Mouse (Mus musculus) brown adipose tissue, adult 24 weeks (tissue): ENCODE measurements around the gene Ddx5. TPM values are rescaled to one million over a fixed set of nuclear protein-coding genes. Genes with fewer than 3 reads are reported as not detected.
"Not testable (repeated sequence)": the region's sequence is repeated elsewhere in the genome, so short reads cannot be mapped to it uniquely, and the experiment has no call there.

ENCODE experiments used
- H3K27ac ChIP-seq: fragments of 200-500 bp; replicated peaks from 2 replicates; pipeline ENCODE4 v1.5.1; 2012; ENCODE audit warnings: low read depth, mild to moderate bottlenecking, low read length
- H3K4me1 ChIP-seq: fragments of 200-500 bp; 2 replicates; pipeline ENCODE4 v1.6.1; 2012; ENCODE audit warnings: low read length, mixed read lengths; ENCODE audit not compliant: control insufficient read depth, insufficient read depth, insufficient read length
- H3K4me3 ChIP-seq: fragments of 200-500 bp; 2 replicates; pipeline ENCODE4 v1.5.1; 2012; ENCODE audit warnings: low read depth, mild to moderate bottlenecking, low read length, moderate library complexity; ENCODE audit not compliant: insufficient read depth
- polyA plus RNA-seq: library from polyadenylated mRNA; stranded (reverse); fragments of >200 nt; gene quantifications from 2 replicates; pipeline ENCODE4 v1.2.4, GENCODE M21; 2012; ENCODE audit not compliant: missing spikeins, insufficient read depth, insufficient read length

The Ddx5 gene
- polyA plus RNA-seq, 1 experiment = 404 TPM

DNA sequence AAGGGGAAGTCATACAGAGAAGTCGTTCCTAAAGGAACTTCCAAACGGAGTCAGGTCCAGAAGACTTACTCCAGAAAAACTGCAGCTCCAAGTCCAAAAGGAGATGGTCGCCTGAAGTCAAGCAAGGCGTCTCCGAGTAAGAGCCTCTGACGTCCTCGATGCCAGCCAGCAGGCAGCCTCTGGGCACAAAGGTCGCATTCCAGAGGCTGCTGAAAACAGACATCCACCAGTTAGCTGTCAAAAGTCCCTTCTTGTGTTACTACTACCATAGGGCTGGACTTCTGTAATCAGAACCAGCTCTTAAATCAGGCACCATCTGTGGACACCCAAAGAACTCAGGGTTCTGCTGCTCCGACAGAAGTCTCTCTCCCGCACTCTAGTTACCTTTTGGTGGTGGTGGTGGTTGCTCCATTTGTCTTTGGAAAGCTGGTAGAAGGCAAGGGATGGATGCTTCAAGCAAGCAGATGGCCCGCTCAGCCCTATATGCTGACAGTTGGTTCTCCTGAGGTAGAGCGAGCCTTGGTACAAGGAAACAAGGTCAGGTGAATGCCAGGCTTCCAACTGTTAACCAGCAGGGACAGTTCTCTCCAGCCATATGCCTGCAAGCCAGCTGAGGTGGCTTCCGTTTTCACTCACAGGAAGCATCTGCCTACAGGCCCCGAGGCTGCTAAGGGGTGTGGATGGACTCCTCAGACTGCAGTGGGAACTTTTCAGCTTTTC lies 25.8 kb upstream of the Ddx5 start:
- H3K4me3 ChIP-seq = no peak overlapping the region
- no peak overlapping the region for H3K27ac ChIP-seq
- H3K4me1 ChIP-seq = peaks cover 2% of the 10 kb centered on the region; the same call in 1 of the 2 replicates

DNA sequence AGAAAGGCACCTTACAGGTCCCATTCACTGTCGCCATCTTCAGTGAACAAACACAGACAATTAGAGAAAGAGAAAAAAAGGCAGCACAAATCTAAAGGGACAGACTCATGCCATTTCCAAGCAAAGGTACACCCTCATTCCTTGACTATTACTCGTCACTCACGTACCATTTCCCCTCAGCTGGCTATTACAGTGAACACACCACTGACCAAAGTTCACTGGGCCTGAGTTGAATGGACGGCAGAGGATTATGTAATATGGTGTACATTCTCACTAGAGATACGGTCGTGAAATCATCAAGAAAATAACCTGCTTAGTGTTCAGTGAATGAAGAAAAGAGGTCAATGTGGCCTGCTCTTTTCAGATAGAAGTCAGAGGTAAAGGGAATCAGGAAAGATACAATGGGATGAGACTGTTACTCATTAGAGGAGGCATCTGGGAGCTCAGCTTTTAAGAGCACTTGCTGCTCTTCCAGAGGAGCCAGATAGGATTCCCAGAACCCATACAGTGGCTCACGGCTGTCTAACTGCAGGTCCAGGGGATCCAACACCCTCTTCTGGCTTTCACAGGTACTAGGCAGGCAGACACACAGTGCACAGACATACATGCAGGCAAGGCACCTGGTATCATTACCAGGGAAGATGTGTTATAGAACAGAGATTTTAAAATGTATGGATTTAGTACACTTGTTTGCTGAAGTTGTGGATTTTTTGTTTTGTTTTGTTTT lies 23.6 kb upstream of the Ddx5 start:
- Histone ChIP-seq H3K4me1 (no peaks in the 10 kb centered on the region), H3K27ac (no peak overlapping the region), H3K4me3 (no peak overlapping the region)

DNA sequence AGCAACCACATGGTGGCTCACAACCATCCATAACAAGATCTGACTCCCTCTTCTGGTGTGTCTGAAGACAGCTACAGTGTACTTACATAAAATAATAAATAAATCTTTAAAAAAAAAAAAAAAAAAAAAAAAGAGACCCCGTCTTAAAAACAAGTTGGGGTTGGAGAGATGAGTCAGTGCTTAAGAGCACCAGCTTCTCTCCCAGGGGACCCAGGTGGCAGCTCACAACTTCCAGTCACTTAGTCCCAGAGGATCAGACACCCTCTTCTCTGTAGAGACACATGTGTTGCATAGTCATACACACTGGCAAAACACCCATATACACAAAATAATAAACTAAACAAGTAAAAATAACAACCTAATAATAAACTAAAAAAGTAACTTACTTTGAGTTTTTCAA lies 18.5 kb upstream of the Ddx5 start:
- not testable (repeated sequence) for H3K4me3 ChIP-seq, H3K27ac ChIP-seq, H3K4me1 ChIP-seq

DNA sequence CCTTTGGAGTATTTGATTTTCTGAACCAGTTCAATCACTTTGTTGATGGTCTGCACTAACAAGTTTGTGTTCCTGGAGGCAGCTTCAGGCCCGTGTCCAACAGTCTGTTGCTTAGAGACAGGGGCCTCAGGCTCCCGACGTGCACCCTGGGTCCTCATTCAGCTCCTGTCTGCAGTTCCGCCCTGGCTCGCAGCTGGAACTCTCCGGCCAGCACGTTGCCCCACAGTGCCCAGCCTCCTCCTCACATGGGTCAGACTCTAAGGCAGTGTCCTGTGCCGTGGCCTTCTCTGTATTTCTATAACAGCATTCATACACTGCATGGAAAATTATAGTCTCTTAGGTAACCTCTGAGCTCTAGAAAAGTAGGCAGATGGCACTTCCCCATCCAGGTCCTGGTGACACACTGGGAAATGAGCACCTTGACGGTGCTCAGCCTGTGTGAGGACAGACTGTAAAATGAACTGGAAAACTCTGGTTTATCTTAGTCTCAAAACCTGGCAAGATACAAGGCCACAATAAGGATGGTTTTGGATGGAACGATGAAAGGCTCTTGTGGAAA lies 13.2 kb upstream of the Ddx5 start:
- no peak overlapping the region for H3K27ac ChIP-seq
- no peak overlapping the region for H3K4me3 ChIP-seq
- peaks cover 2% of the 10 kb centered on the region; the same call in 1 of the 2 replicates for H3K4me1 ChIP-seq

DNA sequence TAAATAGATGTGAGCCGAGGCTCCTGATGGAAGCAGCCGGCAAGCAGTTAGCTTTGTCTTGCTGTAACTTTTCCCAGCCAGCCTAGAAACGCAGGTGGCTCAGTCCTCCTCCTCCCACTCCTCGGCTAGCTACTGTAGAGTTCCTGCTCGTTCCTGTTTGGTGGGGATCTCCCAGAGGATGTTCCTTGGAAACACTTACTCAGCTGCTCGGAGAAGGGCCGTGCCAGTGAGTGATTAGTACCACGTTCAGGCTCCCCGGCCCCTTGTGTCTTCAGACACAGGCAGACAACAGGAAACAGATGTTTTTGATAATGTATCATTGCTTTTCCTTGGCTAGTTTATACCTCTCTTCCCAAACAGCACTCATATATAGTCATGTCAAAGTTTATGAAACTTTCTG lies 6.7 kb upstream of the Ddx5 start:
- no peaks in the 10 kb centered on the region for H3K4me1 ChIP-seq
- no peak overlapping the region for H3K4me3 ChIP-seq
- H3K27ac ChIP-seq = peak overlapping the region; percentile 30

DNA sequence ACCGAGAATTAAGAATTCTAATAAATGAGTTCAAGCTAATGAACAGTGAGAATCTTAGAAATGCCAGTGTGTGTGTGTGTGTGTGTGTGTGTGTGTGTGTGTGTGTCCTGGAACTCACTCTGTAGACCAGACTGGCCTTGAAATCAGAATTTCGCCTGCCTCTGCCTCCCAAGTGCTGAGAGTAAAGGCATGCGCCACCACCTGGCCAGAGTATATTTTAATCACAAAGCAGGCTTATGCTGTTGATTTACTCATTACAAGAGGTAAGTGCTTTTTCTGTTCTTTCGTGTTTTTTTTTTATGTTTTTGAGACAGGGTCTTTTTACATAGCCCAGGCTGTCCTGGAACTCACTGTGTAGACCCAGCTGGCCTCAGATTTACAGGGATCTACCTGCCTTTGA lies 4.9 kb upstream of the Ddx5 start:
- Histone ChIP-seq H3K4me3 (no peak overlapping the region), H3K4me1 (no peaks in the 10 kb centered on the region), H3K27ac (no peak overlapping the region)

DNA sequence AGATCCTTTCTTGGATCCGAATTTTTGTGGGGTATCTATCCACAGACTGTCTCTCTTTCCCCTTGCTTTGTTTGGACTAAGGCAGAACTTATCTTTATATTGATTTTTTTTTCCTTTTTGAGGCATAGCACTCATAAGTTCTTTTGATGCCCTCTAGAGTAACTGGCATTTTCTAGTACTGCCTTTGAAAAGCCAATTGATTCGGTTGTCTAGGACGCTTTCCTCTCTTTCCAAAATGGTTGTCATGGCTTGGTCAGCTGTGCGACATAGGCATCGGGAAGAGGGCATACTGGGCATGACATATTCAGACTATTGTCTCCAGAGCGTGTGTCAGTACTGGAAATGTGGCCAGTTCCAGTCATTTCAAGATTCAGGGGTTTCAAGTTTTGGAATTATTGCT lies 664 bp upstream of the Ddx5 start:
- H3K27ac ChIP-seq = peak overlapping the region; percentile 75
- no peaks in the 10 kb centered on the region for H3K4me1 ChIP-seq
- peak overlapping the region; percentile 80 for H3K4me3 ChIP-seq

DNA sequence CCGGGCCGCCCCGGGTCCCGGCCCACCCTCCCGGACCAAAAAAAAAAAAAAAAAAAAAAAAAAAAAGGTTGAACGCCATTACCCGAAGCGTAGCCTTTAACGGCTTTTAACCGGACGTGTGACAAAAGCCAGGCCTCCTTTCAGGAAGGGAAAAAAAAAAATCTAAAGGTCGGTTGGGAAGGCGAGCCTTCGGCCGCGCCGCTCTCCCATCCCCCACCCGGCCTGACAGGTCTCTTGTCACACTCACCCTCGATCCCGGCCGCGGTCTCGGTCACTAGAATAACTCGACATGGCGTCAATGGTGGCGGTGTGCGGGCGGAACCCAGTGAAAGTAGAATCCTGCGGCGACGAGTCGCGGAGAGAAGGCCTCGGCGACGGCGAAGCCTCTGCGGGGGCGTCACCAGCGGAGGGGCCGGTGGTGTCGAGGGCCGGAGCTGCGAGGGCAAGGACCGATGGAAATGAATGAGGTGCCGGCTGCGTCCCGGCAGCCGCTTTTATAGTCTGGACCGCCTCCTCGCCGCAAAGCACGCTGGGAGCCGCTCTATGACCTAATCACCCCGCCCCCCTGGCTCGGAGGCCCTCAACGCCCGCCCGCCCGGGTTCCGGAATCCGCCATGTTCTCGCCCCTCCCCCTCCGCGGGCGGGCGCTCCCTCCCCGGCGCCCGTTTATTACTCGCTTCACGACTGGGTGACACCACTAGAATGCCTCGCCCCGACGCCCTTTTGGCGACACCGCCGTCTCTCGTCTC lies 785 bp downstream of the Ddx5 start:
- Histone ChIP-seq H3K4me3 (peak overlapping the region; percentile 98), H3K27ac (peak overlapping the region; percentile 99), H3K4me1 (0 out of 2 replicates have a peak, but pooled peaks cover 3% of the 10 kb centered on the region)

DNA sequence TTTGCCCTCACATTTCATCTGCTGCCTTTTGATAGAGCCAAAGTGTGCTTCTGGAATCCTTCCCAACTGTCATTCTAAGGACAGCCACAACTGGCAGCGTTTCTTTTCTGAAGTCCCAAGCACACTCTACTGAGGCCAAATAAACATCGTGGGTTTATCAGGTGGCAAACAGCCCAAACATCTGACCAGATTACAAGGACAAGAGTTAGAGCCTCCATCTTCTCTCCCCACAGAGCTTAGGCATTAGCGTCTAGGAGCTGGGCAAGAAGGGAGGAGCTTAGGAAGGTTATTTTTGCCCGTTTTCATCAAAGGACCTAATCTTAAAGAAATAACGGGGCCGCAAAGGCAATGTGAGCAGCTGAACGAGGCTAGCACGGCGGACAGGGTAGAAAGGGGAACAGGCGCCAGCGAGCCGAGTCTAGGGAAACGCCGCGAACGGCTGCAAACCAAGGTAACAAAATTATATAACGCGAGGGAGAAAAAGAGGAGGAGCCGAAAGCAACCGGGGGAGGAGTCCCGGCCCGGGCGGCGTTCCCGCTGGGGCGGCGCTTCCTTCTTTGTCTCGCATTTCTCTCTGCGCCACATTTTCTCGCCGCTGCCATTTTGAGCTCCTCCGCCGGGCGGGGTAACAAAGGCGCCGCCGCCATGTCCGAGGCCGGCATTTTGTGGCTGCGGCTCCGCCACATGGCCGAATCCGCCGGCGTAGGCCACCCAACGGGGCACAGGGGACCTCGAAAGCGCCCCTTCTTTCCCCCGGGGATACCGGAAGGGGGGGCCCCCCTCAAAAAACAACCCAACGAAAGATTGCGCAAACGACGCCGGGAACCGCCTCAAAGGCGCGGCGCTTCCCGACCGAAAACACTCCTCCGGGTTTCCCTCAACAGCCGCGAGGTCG lies 1.6 kb downstream of the Ddx5 start:
- H3K4me3 ChIP-seq = peak overlapping the region; percentile 98
- H3K27ac ChIP-seq = peak overlapping the region; percentile 99
- 0 out of 2 replicates have a peak, but pooled peaks cover 3% of the 10 kb centered on the region for H3K4me1 ChIP-seq

DNA sequence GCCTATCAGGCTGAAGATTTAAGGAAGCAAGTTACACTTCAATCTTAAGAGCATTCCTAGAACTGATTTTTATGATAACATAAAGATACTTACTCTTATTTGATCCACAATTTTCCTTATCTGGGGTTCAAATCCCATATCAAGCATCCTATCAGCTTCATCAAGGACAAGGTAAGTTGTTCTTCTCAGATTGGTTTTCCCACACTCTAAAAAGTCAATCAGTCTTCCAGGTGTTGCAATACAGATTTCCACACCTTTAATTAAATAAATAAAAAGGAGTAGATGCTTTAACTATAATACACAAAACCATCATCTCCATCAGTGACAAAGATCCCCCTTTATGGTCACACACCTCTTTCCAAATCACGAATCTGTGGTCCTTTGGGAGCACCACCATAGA lies 3.9 kb downstream of the Ddx5 start:
- H3K4me1 ChIP-seq = peaks cover 5% of the 10 kb centered on the region; the same call in 1 of the 2 replicates
- no peak overlapping the region for H3K27ac ChIP-seq
- 0 out of 2 replicates have a peak overlapping the region, but pooled peaks have one; percentile 9 for H3K4me3 ChIP-seq

DNA sequence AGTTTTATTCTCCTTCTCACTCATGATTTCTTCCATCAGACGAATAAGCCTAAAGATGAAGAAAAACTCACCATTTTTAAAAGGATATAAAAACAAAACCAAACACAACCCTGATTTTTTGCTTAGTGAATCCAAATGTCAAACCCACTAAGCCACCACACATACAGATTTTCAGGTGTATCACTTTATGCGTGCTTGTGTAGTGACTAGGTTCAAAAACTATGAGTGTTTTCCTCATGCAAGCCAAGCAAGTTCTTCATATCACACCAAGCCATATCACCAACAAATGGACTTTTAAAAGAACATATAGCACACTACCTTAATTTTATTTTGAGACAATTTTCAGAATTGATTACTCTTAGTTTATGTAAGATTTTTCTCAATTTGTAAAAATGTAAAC lies 4.5 kb downstream of the Ddx5 start:
- Histone ChIP-seq H3K4me3 (no peak overlapping the region), H3K27ac (no peak overlapping the region), H3K4me1 (peaks cover 5% of the 10 kb centered on the region; the same call in 1 of the 2 replicates)

DNA sequence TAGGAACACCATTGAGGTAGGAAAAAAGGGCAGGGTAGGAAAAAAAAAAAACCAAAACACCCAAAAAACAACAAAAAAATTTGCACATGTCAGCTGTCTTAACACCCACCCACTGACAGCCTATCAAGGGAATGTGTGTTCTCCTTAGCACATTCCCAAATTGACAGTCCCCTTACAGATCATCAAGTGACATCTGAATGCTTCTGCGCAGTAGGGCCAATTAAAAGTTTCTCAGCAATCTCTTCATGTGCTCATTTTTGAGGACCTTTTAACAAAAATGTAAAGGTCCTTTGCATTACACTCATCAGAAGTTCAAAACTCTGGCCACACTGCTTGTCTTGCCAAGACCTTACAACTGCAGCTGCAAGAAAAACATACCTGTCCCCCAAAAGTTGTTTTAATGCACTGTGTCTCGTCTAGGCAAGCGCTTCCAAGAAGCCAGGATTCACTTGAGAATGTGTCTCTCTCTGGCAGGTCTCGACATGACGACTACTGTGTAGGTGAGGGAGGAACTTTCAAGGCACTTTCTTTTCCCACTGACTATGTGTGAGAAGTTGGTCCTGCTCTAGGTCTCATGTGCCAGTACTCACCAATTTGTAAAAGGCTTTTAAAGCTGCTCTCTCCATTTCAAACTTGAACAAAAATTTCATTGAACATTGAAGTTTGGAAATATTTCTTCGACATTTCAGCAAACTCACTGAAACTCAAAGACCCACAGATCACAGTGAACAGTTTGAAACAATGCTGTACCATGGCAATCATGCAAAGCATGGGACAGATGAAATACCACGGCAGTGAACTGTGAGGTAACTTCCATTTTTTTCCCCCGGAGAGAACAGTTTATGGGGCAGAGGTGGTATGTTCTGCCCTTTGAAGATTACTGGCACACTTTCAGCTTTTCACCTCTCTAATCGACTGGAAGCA lies 5.9 kb downstream of the Ddx5 start:
- H3K27ac ChIP-seq = no peak overlapping the region
- peaks cover 5% of the 10 kb centered on the region; the same call in 1 of the 2 replicates for H3K4me1 ChIP-seq
- no peak overlapping the region for H3K4me3 ChIP-seq

DNA sequence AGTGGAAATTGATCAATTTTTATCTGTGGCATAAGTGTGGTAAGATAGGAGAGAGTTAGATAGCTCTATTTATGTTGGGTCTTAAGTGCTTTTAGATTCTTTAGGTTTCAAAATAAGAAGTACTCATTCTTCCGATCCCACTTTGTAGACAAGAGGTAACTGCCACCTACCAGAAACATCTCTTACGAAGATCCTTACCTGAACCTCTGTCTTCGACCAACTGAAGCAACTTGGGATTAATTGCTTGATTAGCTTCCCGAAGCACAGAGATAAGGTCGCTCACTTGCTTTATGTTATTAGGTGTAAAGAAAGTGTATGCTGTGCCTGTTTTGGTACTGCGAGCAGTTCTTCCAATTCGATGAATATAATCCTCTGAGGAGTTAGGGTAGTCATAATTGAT lies 6.7 kb downstream of the Ddx5 start:
- peaks cover 11% of the 10 kb centered on the region; the same call in 1 of the 2 replicates for H3K4me1 ChIP-seq
- H3K27ac ChIP-seq, H3K4me3 ChIP-seq: not testable (repeated sequence)
